Mouse (Mus musculus) lung, embryonic 14.5 days (tissue): Measurements from ENCODE around the gene Mtus2. TPM values are rescaled to one million over a fixed set of nuclear protein-coding genes. Genes with fewer than 3 reads are reported as not detected.

Experiments
- ATAC-seq: fragments of 200-750 bp; cut with Nextera tagmentation; 2 replicates; pipeline ENCODE4 v1.8.0; 2017; ENCODE audit warnings: mild to moderate bottlenecking, moderate TSS enrichment, moderate library complexity; ENCODE audit not compliant: insufficient read depth
- DNase-seq: peaks from one replicate; pipeline ENCODE4 v3.0.0-alpha.2; 2015
- H3K27ac ChIP-seq: fragments of 300-500 bp; sonication (generic); 2 replicates; pipeline ENCODE4 v1.5.1; 2014; ENCODE audit warnings: low read depth, mild to moderate bottlenecking, moderate library complexity
- H3K27me3 ChIP-seq: fragments of 300-500 bp; sonication (generic); 2 replicates; pipeline ENCODE4 v1.6.1; 2014; ENCODE audit warnings: low read length, control low read depth; ENCODE audit not compliant: insufficient read depth
- H3K36me3 ChIP-seq: fragments of 300-500 bp; sonication (generic); 2 replicates; pipeline ENCODE4 v1.6.1; 2014; ENCODE audit warnings: control low read depth; ENCODE audit not compliant: insufficient read depth
- H3K4me1 ChIP-seq: fragments of 300-500 bp; sonication (generic); 2 replicates; pipeline ENCODE4 v1.6.1; 2014; ENCODE audit warnings: antibody characterized with exemption, control low read depth; ENCODE audit not compliant: insufficient read depth
- H3K4me2 ChIP-seq: fragments of 300-500 bp; sonication (generic); 2 replicates; pipeline ENCODE4 v1.6.1; 2014; ENCODE audit warnings: mild to moderate bottlenecking
- H3K4me3 ChIP-seq: fragments of 300-500 bp; sonication (generic); 2 replicates; pipeline ENCODE4 v1.5.1; 2014; ENCODE audit warnings: low read depth, low read length
- H3K9ac ChIP-seq: fragments of 300-500 bp; sonication (generic); 2 replicates; pipeline ENCODE4 v1.6.1; 2014
- H3K9me3 ChIP-seq: fragments of 300-500 bp; sonication (generic); 2 replicates; pipeline ENCODE4 v1.6.1; 2016; ENCODE audit warnings: low read depth, low read length, control low read depth
- CTCF ChIP-seq: IDR thresholded peaks from 2 replicates; pipeline ENCODE4 v1.5.1; 2016; ENCODE audit warnings: antibody characterized with exemption, low read depth
- WGBS: fragments of 180-500 bp; shearing (Covaris S2); extraction: QIAGEN DNeasy Blood & Tissue Kit; methylation state at CpG from one replicate; pipeline ENCODE4 v1.1.7; 2014; 5-methylcytosine and 5-hydroxymethylcytosine counted together
- polyA plus RNA-seq: library from polyadenylated mRNA; unstranded; fragments of >200 nt; fragmentation: Nextera tagmentation; extraction: Ambion mirVana; gene quantifications from 2 replicates; pipeline ENCODE4 v1.2.1, GENCODE M21; 2014

Mtus2 gene
- polyA plus RNA-seq, 1 experiment from 2014 or later: 5.7 TPM

GRCm38 (mm10) chr5:147969566-147969965 lies 12.4 kb downstream of the Mtus2 start:
- Histone ChIP-seq H3K27ac (no peak overlapping the region), H3K27me3 (no peaks in the 10 kb centered on the region), H3K4me2 (no peak overlapping the region), H3K4me3 (no peak overlapping the region), H3K4me1 (no peaks in the 10 kb centered on the region), H3K9ac (no peak overlapping the region), H3K36me3 (no peaks in the 10 kb centered on the region), H3K9me3 (no peaks in the 10 kb centered on the region)
- ATAC-seq (no peak), DNase-seq (no peak)
- 83% methylated on average over 5 of the region's 5 CpGs for WGBS
- TF ChIP-seq CTCF: no peak

- Histone ChIP-seq H3K9ac (no peak overlapping the region), H3K4me3 (no peak overlapping the region), H3K36me3 (no peaks in the 10 kb centered on the region), H3K4me1 (no peaks in the 10 kb centered on the region), H3K9me3 (no peaks in the 10 kb centered on the region), H3K27me3 (no peaks in the 10 kb centered on the region), H3K27ac (no peak overlapping the region), H3K4me2 (no peak overlapping the region)
- WGBS: 47% methylated on average over 13 of the region's 13 CpGs
- TF ChIP-seq CTCF: no peak
- DNase-seq: no peak
- ATAC-seq: no peak
These were observed 18.9 kb downstream of the Mtus2 start for GRCm38 (mm10) chr5:147976001-147976400.

- Histone ChIP-seq H3K27ac (no peak overlapping the region), H3K9ac (no peak overlapping the region), H3K4me3 (no peak overlapping the region), H3K36me3 (no peaks in the 10 kb centered on the region), H3K27me3 (no peaks in the 10 kb centered on the region), H3K9me3 (no peaks in the 10 kb centered on the region), H3K4me2 (no peak overlapping the region), H3K4me1 (no peaks in the 10 kb centered on the region)
- ATAC-seq: no peak
- DNase-seq: no peak
- TF ChIP-seq CTCF: no peak
- 80% methylated on average over 13 of the region's 13 CpGs for WGBS
These were observed 23.5 kb downstream of the Mtus2 start for GRCm38 (mm10) chr5:147980606-147981005.

- DNase-seq: no peak
- Histone ChIP-seq H3K9me3 (peaks cover 4% of the 10 kb centered on the region; the same call in 1 of the 2 replicates), H3K9ac (no peak overlapping the region), H3K4me1 (no peaks in the 10 kb centered on the region), H3K27me3 (no peaks in the 10 kb centered on the region), H3K4me3 (no peak overlapping the region), H3K36me3 (no peaks in the 10 kb centered on the region), H3K27ac (no peak overlapping the region), H3K4me2 (no peak overlapping the region)
- ATAC-seq: no peak
- WGBS: 70% methylated on average over 4 of the region's 4 CpGs
- 0 out of 2 replicates have a peak, but pooled peaks have one; percentile 5 for TF ChIP-seq CTCF
These were observed 33.2 kb downstream of the Mtus2 start for GRCm38 (mm10) chr5:147990289-147990688.

- WGBS: 75% methylated on average over 10 of the region's 10 CpGs
- no peaks in the 10 kb centered on the region for H3K4me1 ChIP-seq
- peaks cover 4% of the 10 kb centered on the region; the same call in 1 of the 2 replicates for H3K9me3 ChIP-seq
- H3K27ac ChIP-seq: no peak overlapping the region
- H3K4me2 ChIP-seq: no peak overlapping the region
- no peak for TF ChIP-seq CTCF
- no peak overlapping the region for H3K9ac ChIP-seq
- H3K27me3 ChIP-seq: no peaks in the 10 kb centered on the region
- H3K36me3 ChIP-seq: no peaks in the 10 kb centered on the region
- ATAC-seq (no peak), DNase-seq (no peak)
- no peak overlapping the region for H3K4me3 ChIP-seq
These were observed 33.7 kb downstream of the Mtus2 start for GRCm38 (mm10) chr5:147990775-147991174.

GRCm38 (mm10) chr5:147992581-147993378 lies 35.7 kb downstream of the Mtus2 start:
- Histone ChIP-seq H3K27me3 (no peaks in the 10 kb centered on the region), H3K4me1 (no peaks in the 10 kb centered on the region), H3K4me2 (peak overlapping the region; percentile 49), H3K9ac (no peak overlapping the region), H3K36me3 (no peaks in the 10 kb centered on the region), H3K9me3 (no peaks in the 10 kb centered on the region), H3K27ac (peak overlapping the region; percentile 54; the same call in 1 of the 2 replicates), H3K4me3 (peak overlapping the region; percentile 15; the same call in 1 of the 2 replicates)
- peak; percentile 96 for ATAC-seq
- peak; percentile 89 for DNase-seq
- TF ChIP-seq CTCF: peak; percentile 47
- WGBS: 9% methylated on average over 20 of the region's 20 CpGs

GRCm38 (mm10) chr5:148005263-148005662 lies 48.1 kb downstream of the Mtus2 start:
- TF ChIP-seq CTCF: no peak
- H3K4me1 ChIP-seq: no peaks in the 10 kb centered on the region
- no peaks in the 10 kb centered on the region for H3K9me3 ChIP-seq
- H3K27ac ChIP-seq: no peak overlapping the region
- H3K4me3 ChIP-seq: no peak overlapping the region
- DNase-seq (no peak), ATAC-seq (no peak)
- no peaks in the 10 kb centered on the region for H3K27me3 ChIP-seq
- no peaks in the 10 kb centered on the region for H3K36me3 ChIP-seq
- no peak overlapping the region for H3K4me2 ChIP-seq
- no peak overlapping the region for H3K9ac ChIP-seq
- WGBS: 36% methylated on average over 4 of the region's 4 CpGs
